Mouse (Mus musculus): Measurements from ENCODE around the gene Omg. TPM values are rescaled to one million over a fixed set of nuclear protein-coding genes. Genes with fewer than 3 reads are reported as not detected.

The Omg gene
- not detected in 2 replicates for total RNA-seq (2015; ENCODE audit: low replicate concordance)
- total RNA-seq (2017; ENCODE audit: low replicate concordance), result not detected in 2 replicates

- ATAC-seq (replicated peaks; ENCODE audit: low FRiP score, poor library complexity, severe bottlenecking), result no peak
Observed at GRCm38 (mm10) chr11:79503845-79504244, at the start of gene Omg. Omg (minus strand) TSS chr11:79504084.

GRCm38 (mm10) chr11:79552622-79553021 lies 48.7 kb upstream of the Omg start:
- peak; percentile 50; the same call in 1 of the 2 replicates for ATAC-seq (replicated peaks; ENCODE audit: low FRiP score, poor library complexity, severe bottlenecking)

- no peak for ATAC-seq (replicated peaks; ENCODE audit: low FRiP score, poor library complexity, severe bottlenecking)
Observed at GRCm38 (mm10) chr11:79536293-79536692, 32.4 kb upstream of the Omg start.

DNA sequence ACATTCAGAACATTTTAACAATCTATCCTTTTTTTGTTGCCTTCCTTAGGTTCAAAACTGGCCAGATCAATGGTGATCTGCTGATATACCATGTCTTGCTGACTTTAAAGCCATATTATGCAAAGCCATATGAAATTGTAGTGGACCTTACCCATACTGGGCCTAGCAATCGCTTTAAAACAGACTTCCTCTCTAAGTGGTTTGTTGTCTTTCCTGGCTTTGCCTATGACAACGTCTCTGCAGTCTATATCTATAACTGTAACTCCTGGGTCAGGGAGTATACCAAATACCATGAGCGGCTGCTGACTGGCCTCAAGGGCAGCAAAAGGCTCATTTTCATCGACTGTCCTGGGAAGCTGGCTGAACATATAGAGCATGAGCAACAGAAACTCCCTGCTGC lies 31.7 kb upstream of the Omg start:
- ATAC-seq (replicated peaks; ENCODE audit: low FRiP score, poor library complexity, severe bottlenecking), result no peak

GRCm38 (mm10) chr11:79533950-79534690 lies 30.2 kb upstream of the Omg start:
- ATAC-seq (replicated peaks; ENCODE audit: low FRiP score, poor library complexity, severe bottlenecking), result no peak

GRCm38 (mm10) chr11:79533311-79533710 lies 29.4 kb upstream of the Omg start:
- ATAC-seq (replicated peaks; ENCODE audit: low FRiP score, poor library complexity, severe bottlenecking), result 0 out of 2 replicates have a peak, but pooled peaks have one; percentile 32

- no peak for ATAC-seq (replicated peaks; ENCODE audit: low FRiP score, poor library complexity, severe bottlenecking)
Observed at GRCm38 (mm10) chr11:79531485-79531884, 27.6 kb upstream of the Omg start.

DNA sequence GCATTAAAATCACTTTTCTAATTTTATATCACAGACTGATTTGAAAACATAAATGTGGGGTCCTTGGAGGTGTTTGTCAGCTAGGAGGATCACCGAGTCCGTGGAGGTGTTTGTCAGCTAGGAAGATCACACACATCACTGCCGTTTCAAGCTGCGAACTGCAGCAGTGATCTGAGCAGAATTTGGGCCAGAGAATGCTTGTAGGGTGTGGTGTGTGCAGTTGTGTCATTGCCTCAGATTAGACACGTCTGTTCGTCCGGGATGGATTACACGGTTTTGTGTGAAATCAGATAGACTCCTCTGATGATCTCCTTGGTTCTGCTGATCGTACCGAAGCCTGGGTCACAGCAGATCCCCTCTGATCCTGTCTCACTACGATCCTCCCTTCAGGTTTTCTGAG lies 26.9 kb upstream of the Omg start:
- no peak for ATAC-seq (replicated peaks; ENCODE audit: low FRiP score, poor library complexity, severe bottlenecking)

DNA sequence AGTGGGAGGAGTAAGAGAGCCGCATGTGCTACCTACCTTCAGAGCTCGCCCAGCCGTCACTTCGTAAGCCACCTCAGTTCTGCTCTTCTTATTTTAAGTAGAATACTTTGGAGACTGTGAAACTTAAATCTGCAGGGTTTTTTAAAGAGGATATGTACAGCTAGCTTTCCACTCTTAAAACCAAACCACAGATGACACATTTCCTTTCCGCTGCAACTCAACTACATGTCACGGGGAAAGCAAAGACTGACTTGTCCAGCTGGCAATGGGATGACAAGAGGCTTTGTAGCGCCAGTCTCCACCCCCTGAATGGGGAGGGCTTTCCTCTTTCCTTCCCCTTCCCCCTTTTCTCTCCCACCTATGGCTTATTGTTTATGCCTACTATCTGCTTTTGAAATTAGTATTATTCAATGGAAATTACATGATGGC lies 26.5 kb upstream of the Omg start, which contains the start of the genes Evi2 and Evi2a:
TSS of gene Evi2 (minus strand) at position 257 of the 429 bp plus-strand sequence.
TSS of gene Evi2a (minus strand) at position 277 of the 429 bp plus-strand sequence.
- ATAC-seq (replicated peaks; ENCODE audit: low FRiP score, poor library complexity, severe bottlenecking), result no peak

GRCm38 (mm10) chr11:79529736-79530135 lies 25.9 kb upstream of the Omg start:
- no peak for ATAC-seq (replicated peaks; ENCODE audit: low FRiP score, poor library complexity, severe bottlenecking)

- no peak for ATAC-seq (replicated peaks; ENCODE audit: low FRiP score, poor library complexity, severe bottlenecking)
Observed at GRCm38 (mm10) chr11:79529226-79529625, 25.3 kb upstream of the Omg start.

- ATAC-seq (replicated peaks; ENCODE audit: low FRiP score, poor library complexity, severe bottlenecking), result no peak
Observed at GRCm38 (mm10) chr11:79528601-79529000, 24.7 kb upstream of the Omg start.

GRCm38 (mm10) chr11:79527739-79528384 lies 24.0 kb upstream of the Omg start:
- ATAC-seq (replicated peaks; ENCODE audit: low FRiP score, poor library complexity, severe bottlenecking), result no peak

GRCm38 (mm10) chr11:79527015-79527738 lies 23.3 kb upstream of the Omg start:
- no peak for ATAC-seq (replicated peaks; ENCODE audit: low FRiP score, poor library complexity, severe bottlenecking)

DNA sequence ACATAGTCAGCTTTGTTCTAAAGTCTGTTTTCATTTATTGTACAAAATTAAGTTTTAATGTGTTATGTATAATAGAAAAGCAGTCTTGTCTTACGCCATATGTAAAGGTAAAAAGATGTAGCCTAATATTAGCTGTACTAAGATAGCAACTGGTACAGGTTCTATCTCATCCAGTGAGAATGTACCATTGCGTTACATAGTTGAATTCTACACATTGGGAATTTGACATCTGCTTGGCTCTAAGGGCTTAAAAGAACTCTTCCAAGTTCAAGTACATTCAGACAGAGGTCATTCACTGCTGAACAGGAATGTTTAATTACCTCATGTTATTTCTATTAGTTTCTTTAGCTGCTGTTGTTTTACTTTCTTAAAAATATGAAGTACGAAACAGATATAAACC lies 22.7 kb upstream of the Omg start:
- ATAC-seq (replicated peaks; ENCODE audit: low FRiP score, poor library complexity, severe bottlenecking), result no peak

DNA sequence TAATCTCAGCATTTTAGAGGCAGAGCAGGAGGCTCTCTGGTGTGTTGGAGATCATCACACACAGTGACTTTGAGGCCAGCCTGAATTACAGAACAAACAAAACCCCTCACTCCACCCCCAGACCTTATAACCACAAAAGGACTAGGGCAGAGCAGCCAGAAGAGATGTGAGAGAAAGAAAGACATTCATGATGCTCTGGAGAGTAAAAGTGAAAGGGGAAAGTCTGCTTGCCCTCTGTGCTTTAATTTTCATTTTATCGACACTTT lies 20.4 kb upstream of the Omg start:
- no peak for ATAC-seq (replicated peaks; ENCODE audit: low FRiP score, poor library complexity, severe bottlenecking)

- 0 out of 2 replicates have a peak, but pooled peaks have one; percentile 54 for ATAC-seq (replicated peaks; ENCODE audit: low FRiP score, poor library complexity, severe bottlenecking)
Observed at GRCm38 (mm10) chr11:79523560-79524309, 19.9 kb upstream of the Omg start, which contains the start of gene Evi2b. Evi2b (minus strand) TSS chr11:79523762.

GRCm38 (mm10) chr11:79522944-79523343 lies 19.1 kb upstream of the Omg start:
- no peak for ATAC-seq (replicated peaks; ENCODE audit: low FRiP score, poor library complexity, severe bottlenecking)

DNA sequence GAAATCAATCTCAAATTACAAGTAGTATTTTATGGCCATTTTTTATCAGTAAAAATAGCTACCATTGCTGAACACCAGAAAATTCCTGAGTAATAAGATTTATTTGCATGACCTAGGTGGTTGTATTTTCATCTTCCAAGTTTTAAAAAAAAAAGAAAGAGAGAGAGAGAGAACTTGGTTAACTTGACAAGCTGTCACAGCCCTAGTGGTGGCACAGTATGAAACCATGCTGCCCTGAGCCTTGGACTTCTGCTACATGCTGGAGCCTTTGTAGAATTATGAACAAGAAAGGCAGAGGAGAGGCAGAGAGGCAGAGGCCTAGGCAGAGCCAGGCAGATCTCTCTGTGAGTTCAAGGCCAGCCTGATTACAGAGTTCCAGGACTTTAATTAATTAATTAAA lies 18.0 kb upstream of the Omg start:
- no peak for ATAC-seq (replicated peaks; ENCODE audit: low FRiP score, poor library complexity, severe bottlenecking)

- no peak for ATAC-seq (replicated peaks; ENCODE audit: low FRiP score, poor library complexity, severe bottlenecking)
Observed at GRCm38 (mm10) chr11:79520772-79521171, 16.9 kb upstream of the Omg start.
